Mouse (Mus musculus): ENCODE data around the gene Fggy. TPM values are rescaled to one million over a fixed set of nuclear protein-coding genes. Genes with fewer than 3 reads are reported as not detected.

The Fggy gene
- total RNA-seq, 1 experiment = 8.2 TPM

GRCm38 (mm10) chr4:95933801-95934356 lies 376.6 kb downstream of the Fggy start:
- Histone ChIP-seq H3K36me3 (ENCODE audit: control insufficient read depth, insufficient read depth, low read length, poor library complexity, severe bottlenecking) (no peaks in the 10 kb centered on the region), H3K27ac (ENCODE audit: insufficient read depth, low read depth, low read length, poor library complexity, severe bottlenecking) (no peak overlapping the region), H3K4me3 (ENCODE audit: insufficient read depth in 1 of 2, low read depth in 1 of 2, low read length in 2 of 2, poor library complexity in 1 of 2, severe bottlenecking in 1 of 2) (no peak overlapping the region), H3K9me3 (ENCODE audit: control insufficient read depth, insufficient read depth, low read depth, low read length) (no peaks in the 10 kb centered on the region), H3K4me1 (ENCODE audit: control insufficient read depth in 2 of 2, insufficient read depth in 2 of 2, low read length in 2 of 2, poor library complexity in 1 of 2) (no peaks in the 10 kb centered on the region), H3K9ac (ENCODE audit: insufficient read depth, low read depth, low read length, poor library complexity, severe bottlenecking) (no peak overlapping the region)
- in situ Hi-C loops (cut with MboI; ENCODE audit: low sequenced_read_pairs in 2 of 2, unreplicated experiment in 2 of 2) = no loop called here
- DNase-seq (ENCODE audit: low read depth, low spot score) = no peak
- no peak for TF ChIP-seq ZC3H11A (IDR thresholded peaks at IDR 0.05; ENCODE audit: borderline replicate concordance, low read depth, low read length)
- no peak for TF ChIP-seq ZNF384 (IDR thresholded peaks at IDR 0.05; ENCODE audit: low read depth, low read length)
- TF ChIP-seq CHD2 (IDR thresholded peaks at IDR 0.05; ENCODE audit: low read depth, low read length) = no peak
- no peak for TF ChIP-seq HCFC1 (IDR thresholded peaks at IDR 0.05; ENCODE audit: borderline replicate concordance, insufficient read depth, low read length)
- TF ChIP-seq MAFK (IDR thresholded peaks at IDR 0.05; ENCODE audit: insufficient read depth, low read depth, low read length) = no peak

- no peak overlapping the region for H3K9ac ChIP-seq (ENCODE audit: insufficient read depth, low read depth, low read length, poor library complexity, severe bottlenecking)
- in situ Hi-C loops (cut with MboI; ENCODE audit: low sequenced_read_pairs in 2 of 2, unreplicated experiment in 2 of 2) = no loop called here
- no peaks in the 10 kb centered on the region for H3K9me3 ChIP-seq (ENCODE audit: control insufficient read depth, insufficient read depth, low read depth, low read length)
- no peaks in the 10 kb centered on the region for H3K36me3 ChIP-seq (ENCODE audit: control insufficient read depth, insufficient read depth, low read length, poor library complexity, severe bottlenecking)
- no peaks in the 10 kb centered on the region for H3K4me1 ChIP-seq (ENCODE audit: control insufficient read depth in 2 of 2, insufficient read depth in 2 of 2, low read length in 2 of 2, poor library complexity in 1 of 2)
- DNase-seq (ENCODE audit: low read depth, low spot score) = no peak
- H3K27ac ChIP-seq (ENCODE audit: insufficient read depth, low read depth, low read length, poor library complexity, severe bottlenecking) = no peak overlapping the region
- no peak overlapping the region for H3K4me3 ChIP-seq (ENCODE audit: insufficient read depth in 1 of 2, low read depth in 1 of 2, low read length in 2 of 2, poor library complexity in 1 of 2, severe bottlenecking in 1 of 2)
- TF ChIP-seq ZNF384 (IDR thresholded peaks at IDR 0.05; ENCODE audit: low read depth, low read length) (no peak), HCFC1 (IDR thresholded peaks at IDR 0.05; ENCODE audit: borderline replicate concordance, insufficient read depth, low read length) (no peak), ZC3H11A (IDR thresholded peaks at IDR 0.05; ENCODE audit: borderline replicate concordance, low read depth, low read length) (no peak), MAFK (IDR thresholded peaks at IDR 0.05; ENCODE audit: insufficient read depth, low read depth, low read length) (no peak), CHD2 (IDR thresholded peaks at IDR 0.05; ENCODE audit: low read depth, low read length) (no peak)
These were observed 377.2 kb downstream of the Fggy start for GRCm38 (mm10) chr4:95934384-95935035.

DNA sequence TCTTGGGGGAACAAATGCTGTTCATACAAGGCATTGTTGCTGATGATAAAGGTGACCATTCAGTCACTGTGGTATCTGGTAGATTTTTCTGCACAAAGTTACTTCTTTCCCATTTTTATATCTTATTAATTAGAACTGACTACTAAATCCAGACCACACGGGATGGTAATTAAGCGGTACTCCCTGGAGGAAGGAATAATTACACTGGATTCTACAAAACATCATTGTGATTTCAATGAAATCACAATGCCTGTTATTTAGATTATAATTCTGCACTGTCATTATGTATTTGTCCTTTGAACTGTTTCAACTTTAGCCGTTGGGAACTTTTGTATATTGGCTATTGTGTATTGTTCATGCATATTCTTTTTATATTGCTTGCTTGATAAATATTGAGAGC lies 381.4 kb downstream of the Fggy start:
- H3K9me3 ChIP-seq (ENCODE audit: control insufficient read depth, insufficient read depth, low read depth, low read length) = no peaks in the 10 kb centered on the region
- no peak overlapping the region for H3K27ac ChIP-seq (ENCODE audit: insufficient read depth, low read depth, low read length, poor library complexity, severe bottlenecking)
- DNase-seq (ENCODE audit: low read depth, low spot score) = no peak
- in situ Hi-C loops (cut with MboI; ENCODE audit: low sequenced_read_pairs in 2 of 2, unreplicated experiment in 2 of 2) = no loop called here
- no peak overlapping the region for H3K9ac ChIP-seq (ENCODE audit: insufficient read depth, low read depth, low read length, poor library complexity, severe bottlenecking)
- TF ChIP-seq ZNF384 (IDR thresholded peaks at IDR 0.05; ENCODE audit: low read depth, low read length) (no peak), HCFC1 (IDR thresholded peaks at IDR 0.05; ENCODE audit: borderline replicate concordance, insufficient read depth, low read length) (no peak), ZC3H11A (IDR thresholded peaks at IDR 0.05; ENCODE audit: borderline replicate concordance, low read depth, low read length) (no peak), MAFK (IDR thresholded peaks at IDR 0.05; ENCODE audit: insufficient read depth, low read depth, low read length) (no peak), CHD2 (IDR thresholded peaks at IDR 0.05; ENCODE audit: low read depth, low read length) (no peak)
- no peaks in the 10 kb centered on the region for H3K4me1 ChIP-seq (ENCODE audit: control insufficient read depth in 2 of 2, insufficient read depth in 2 of 2, low read length in 2 of 2, poor library complexity in 1 of 2)
- no peaks in the 10 kb centered on the region for H3K36me3 ChIP-seq (ENCODE audit: control insufficient read depth, insufficient read depth, low read length, poor library complexity, severe bottlenecking)
- H3K4me3 ChIP-seq (ENCODE audit: insufficient read depth in 1 of 2, low read depth in 1 of 2, low read length in 2 of 2, poor library complexity in 1 of 2, severe bottlenecking in 1 of 2) = no peak overlapping the region

- Histone ChIP-seq H3K27ac (ENCODE audit: insufficient read depth, low read depth, low read length, poor library complexity, severe bottlenecking) (no peak overlapping the region), H3K36me3 (ENCODE audit: control insufficient read depth, insufficient read depth, low read length, poor library complexity, severe bottlenecking) (no peaks in the 10 kb centered on the region), H3K9me3 (ENCODE audit: control insufficient read depth, insufficient read depth, low read depth, low read length) (no peaks in the 10 kb centered on the region), H3K9ac (ENCODE audit: insufficient read depth, low read depth, low read length, poor library complexity, severe bottlenecking) (no peak overlapping the region), H3K4me3 (ENCODE audit: insufficient read depth in 1 of 2, low read depth in 1 of 2, low read length in 2 of 2, poor library complexity in 1 of 2, severe bottlenecking in 1 of 2) (no peak overlapping the region), H3K4me1 (ENCODE audit: control insufficient read depth in 2 of 2, insufficient read depth in 2 of 2, low read length in 2 of 2, poor library complexity in 1 of 2) (no peaks in the 10 kb centered on the region)
- no peak for TF ChIP-seq ZC3H11A (IDR thresholded peaks at IDR 0.05; ENCODE audit: borderline replicate concordance, low read depth, low read length)
- no peak for TF ChIP-seq MAFK (IDR thresholded peaks at IDR 0.05; ENCODE audit: insufficient read depth, low read depth, low read length)
- no peak for TF ChIP-seq ZNF384 (IDR thresholded peaks at IDR 0.05; ENCODE audit: low read depth, low read length)
- no peak for TF ChIP-seq CHD2 (IDR thresholded peaks at IDR 0.05; ENCODE audit: low read depth, low read length)
- no peak for TF ChIP-seq HCFC1 (IDR thresholded peaks at IDR 0.05; ENCODE audit: borderline replicate concordance, insufficient read depth, low read length)
- in situ Hi-C loops (cut with MboI; ENCODE audit: low sequenced_read_pairs in 2 of 2, unreplicated experiment in 2 of 2) = no loop called here
- no peak for DNase-seq (ENCODE audit: low read depth, low spot score)
These were observed 390.6 kb downstream of the Fggy start for GRCm38 (mm10) chr4:95947896-95948295.

Measured in ES-E14 (cell line).